Mouse (Mus musculus): ENCODE data around the gene Fbxo27. TPM values are rescaled to one million over a fixed set of nuclear protein-coding genes. Genes with fewer than 3 reads are reported as not detected.

Fbxo27 gene
- total RNA-seq, 1 experiment from 2014 or later = 1.9 TPM

Other genes starting within 250 kb of the Fbxo27 start
- gene Lrfn1, start 240.9 kb upstream of the Fbxo27 start, total RNA-seq (2021) = 15.9 and 17.4 TPM in 2 replicates
- not detected in 2 replicates for gene Ifnl2, start 182.4 kb upstream of the Fbxo27 start, total RNA-seq (2021)
- not detected in 2 replicates for gene Ifnl3, start 170.0 kb upstream of the Fbxo27 start, total RNA-seq (2021)
- not detected in 2 replicates for gene Sycn, start 152.0 kb upstream of the Fbxo27 start, total RNA-seq (2021)
- gene Nccrp1, start 145.6 kb upstream of the Fbxo27 start, total RNA-seq (2021) = not detected in 2 replicates
- 66.6 and 69.4 TPM in 2 replicates for gene Samd4b, start 94.7 kb upstream of the Fbxo27 start, total RNA-seq (2021)
- 32.0 and 35.2 TPM in 2 replicates for gene Pak4, start 94.7 kb upstream of the Fbxo27 start, total RNA-seq (2021)
- not detected in 2 replicates for gene Acp7, start 61.5 kb upstream of the Fbxo27 start, total RNA-seq (2021)
- gene Fbxo17, start 24.0 kb downstream of the Fbxo27 start, total RNA-seq (2021) = 3.9 and 5.3 TPM in 2 replicates
- gene Mrps12, start 49.0 kb downstream of the Fbxo27 start, total RNA-seq (2021) = 78.8 and 86.5 TPM in 2 replicates
- 15.4 and 22.3 TPM in 2 replicates for gene Sars2, start 49.1 kb downstream of the Fbxo27 start, total RNA-seq (2021)
- gene Ccer2, start 63.3 kb downstream of the Fbxo27 start, total RNA-seq (2021) = not detected in 2 replicates
- gene Sirt2, start 73.9 kb downstream of the Fbxo27 start, total RNA-seq (2021) = 71.4 and 75.2 TPM in 2 replicates
- 36.8 and 42.6 TPM in 2 replicates for gene Nfkbib, start 74.7 kb downstream of the Fbxo27 start, total RNA-seq (2021)
- gene Rinl, start 96.1 kb downstream of the Fbxo27 start, total RNA-seq (2021) = 2.9 and 3.1 TPM in 2 replicates
- gene Hnrnpl, start 115.7 kb downstream of the Fbxo27 start, total RNA-seq (2021) = 423 and 491 TPM in 2 replicates
- 445 and 492 TPM in 2 replicates for gene Ech1, start 132.4 kb downstream of the Fbxo27 start, total RNA-seq (2021)
- 14.4 and 17.6 TPM in 2 replicates for gene Lgals4, start 141.0 kb downstream of the Fbxo27 start, total RNA-seq (2021)
- not detected in 2 replicates for gene Lgals7, start 171.0 kb downstream of the Fbxo27 start, total RNA-seq (2021)
- 0.21 TPM in 1 of 2 replicates, not detected in the other for gene Capn12, start 188.6 kb downstream of the Fbxo27 start, total RNA-seq (2021)